Mouse (Mus musculus): ENCODE measurements around the gene Fam98a. TPM values are rescaled to one million over a fixed set of nuclear protein-coding genes. Genes with fewer than 3 reads are reported as not detected.
A peak's percentile ranks its signal among the peaks of the same experiment; 100 is the strongest.

The Fam98a gene
- polyA plus RNA-seq (2015; fragmentation: Nextera tagmentation; extraction: Ambion mirVana): 17.3 and 18.0 TPM in 2 replicates

DNA sequence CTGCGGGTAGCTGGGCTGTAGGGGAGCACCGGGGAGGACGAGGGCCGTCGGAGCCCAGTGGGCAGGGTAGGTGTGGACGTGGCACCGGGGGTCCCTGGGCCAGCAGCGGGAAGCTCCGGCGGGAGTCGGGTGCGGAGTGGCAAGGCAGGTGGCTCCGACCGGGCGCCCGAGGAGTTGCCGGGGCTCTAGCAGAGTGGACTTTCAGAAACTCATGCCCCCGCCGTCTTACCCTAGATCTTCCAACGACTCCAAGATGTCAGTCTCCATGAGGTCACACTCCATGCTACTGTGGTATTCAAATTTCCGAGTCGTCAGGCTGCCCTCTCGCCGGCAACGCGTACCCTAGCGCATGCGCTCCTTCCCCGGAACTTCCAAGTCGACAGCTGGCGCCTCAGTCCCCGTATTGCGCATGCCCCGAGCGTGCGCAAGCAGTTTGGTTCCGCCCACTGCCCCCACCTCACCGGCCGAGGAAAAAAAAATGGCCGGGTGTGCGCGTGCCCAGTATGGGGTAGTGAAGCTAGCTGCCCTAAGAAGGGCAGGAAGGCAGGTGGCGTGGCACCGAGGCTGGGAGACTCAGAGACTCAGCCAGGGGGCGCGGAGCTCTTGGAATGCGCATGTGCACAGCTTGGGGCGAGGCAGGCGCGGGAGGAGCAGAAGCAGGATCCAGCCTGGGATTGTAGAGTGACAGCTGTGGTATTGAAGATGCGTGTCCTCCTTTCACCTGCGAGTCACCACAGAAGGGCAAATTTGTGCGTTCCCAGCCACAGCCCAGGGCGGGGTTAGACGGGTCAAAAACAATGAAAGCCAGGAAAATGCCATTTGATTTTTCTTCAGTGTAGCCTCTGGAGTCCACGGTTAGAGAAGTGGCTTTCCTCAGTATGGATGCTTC, at the start of gene Fam98a:
Gene Fam98a (minus strand): TSS at position 435 of the 889 bp plus-strand sequence.
- no peaks in the 10 kb centered on the region for H3K4me1 ChIP-seq (replicated peaks; ENCODE audit: control insufficient read depth, insufficient read depth, low read length)
- WGBS: under 1% methylated on average over 55 of the region's 56 CpGs
- TF ChIP-seq CTCF (IDR thresholded peaks at IDR 0.05; ENCODE audit: low read depth): peak; percentile 94
- ATAC-seq: peak; percentile 99
- H3K36me3 ChIP-seq (ENCODE audit: control insufficient read depth, insufficient read depth): no peaks in the 10 kb centered on the region
- peak within 1 kb of the TSS; percentile 90 for H3K4me2 ChIP-seq (replicated peaks; ENCODE audit: low read depth)
- H3K27ac ChIP-seq (ENCODE audit: low read depth, low read length): peak within 1 kb of the TSS; percentile 60; the same call in 1 of the 2 replicates
- no peaks in the 10 kb centered on the region for H3K9me3 ChIP-seq (ENCODE audit: control insufficient read depth)
- H3K4me3 ChIP-seq (ENCODE audit: low read depth, low read length): peak within 1 kb of the TSS; percentile 80
- no peaks in the 10 kb centered on the region for H3K27me3 ChIP-seq (replicated peaks; ENCODE audit: control insufficient read depth, insufficient read depth, low read length)
- peak within 1 kb of the TSS; percentile 77 for H3K9ac ChIP-seq (ENCODE audit: low read depth, low read length)

DNA sequence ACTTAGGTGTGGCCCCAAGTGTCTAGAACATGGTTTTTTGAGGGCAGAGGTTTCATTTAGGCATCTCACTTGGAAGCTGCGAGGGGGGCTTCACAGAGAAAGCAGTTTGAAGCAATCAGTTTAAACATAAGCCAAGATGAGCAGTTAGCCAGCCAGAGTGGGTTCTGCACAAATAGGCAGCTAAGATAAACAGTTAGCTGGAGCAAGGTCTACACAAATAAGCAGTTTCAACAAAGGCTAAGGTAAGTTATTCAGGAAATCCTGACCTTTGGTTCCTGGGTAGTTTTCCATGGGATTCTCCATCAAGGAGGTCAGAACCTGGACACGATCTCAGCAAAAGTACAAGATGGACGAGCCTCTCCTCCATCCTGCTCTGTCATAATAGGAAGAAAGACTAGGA, 46.9 kb upstream of the Fam98a start:
- Histone ChIP-seq H3K9me3 (ENCODE audit: control insufficient read depth) (no peaks in the 10 kb centered on the region), H3K9ac (ENCODE audit: low read depth, low read length) (no peak overlapping the region), H3K4me2 (replicated peaks; ENCODE audit: low read depth) (no peak overlapping the region), H3K4me1 (replicated peaks; ENCODE audit: control insufficient read depth, insufficient read depth, low read length) (no peaks in the 10 kb centered on the region), H3K27me3 (replicated peaks; ENCODE audit: control insufficient read depth, insufficient read depth, low read length) (no peaks in the 10 kb centered on the region), H3K36me3 (ENCODE audit: control insufficient read depth, insufficient read depth) (no peaks in the 10 kb centered on the region), H3K27ac (ENCODE audit: low read depth, low read length) (no peak overlapping the region), H3K4me3 (ENCODE audit: low read depth, low read length) (no peak overlapping the region)
- no peak for TF ChIP-seq CTCF (IDR thresholded peaks at IDR 0.05; ENCODE audit: low read depth)
- 47% methylated on average over 3 of the region's 3 CpGs for WGBS
- no peak for ATAC-seq

DNA sequence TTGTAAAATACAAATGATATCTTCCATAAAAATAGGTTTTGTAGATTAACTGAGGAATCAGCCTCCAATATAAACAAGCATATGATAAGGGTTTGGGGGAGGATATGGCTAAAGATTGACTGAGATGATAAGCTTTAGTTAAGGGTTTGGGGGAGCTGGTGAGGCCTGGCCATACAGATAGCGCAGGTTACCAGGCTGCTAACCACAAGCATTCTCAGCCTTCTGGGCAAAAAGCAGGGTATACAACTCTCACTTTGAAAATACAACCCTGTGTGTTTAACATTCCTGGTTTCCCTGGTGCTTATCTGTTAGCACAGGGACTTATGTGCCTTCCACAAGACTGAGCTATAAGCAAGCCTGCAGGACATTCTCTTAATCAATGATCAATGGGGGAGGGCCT, 31.0 kb upstream of the Fam98a start:
- Histone ChIP-seq H3K4me2 (replicated peaks; ENCODE audit: low read depth) (no peak overlapping the region), H3K27me3 (replicated peaks; ENCODE audit: control insufficient read depth, insufficient read depth, low read length) (no peaks in the 10 kb centered on the region), H3K4me1 (replicated peaks; ENCODE audit: control insufficient read depth, insufficient read depth, low read length) (no peaks in the 10 kb centered on the region), H3K9ac (ENCODE audit: low read depth, low read length) (no peak overlapping the region), H3K9me3 (ENCODE audit: control insufficient read depth) (no peaks in the 10 kb centered on the region), H3K27ac (ENCODE audit: low read depth, low read length) (no peak overlapping the region), H3K4me3 (ENCODE audit: low read depth, low read length) (no peak overlapping the region), H3K36me3 (ENCODE audit: control insufficient read depth, insufficient read depth) (no peaks in the 10 kb centered on the region)
- TF ChIP-seq CTCF (IDR thresholded peaks at IDR 0.05; ENCODE audit: low read depth): no peak
- 89% methylated on average over 1 of the region's 1 CpGs for WGBS
- no peak for ATAC-seq

DNA sequence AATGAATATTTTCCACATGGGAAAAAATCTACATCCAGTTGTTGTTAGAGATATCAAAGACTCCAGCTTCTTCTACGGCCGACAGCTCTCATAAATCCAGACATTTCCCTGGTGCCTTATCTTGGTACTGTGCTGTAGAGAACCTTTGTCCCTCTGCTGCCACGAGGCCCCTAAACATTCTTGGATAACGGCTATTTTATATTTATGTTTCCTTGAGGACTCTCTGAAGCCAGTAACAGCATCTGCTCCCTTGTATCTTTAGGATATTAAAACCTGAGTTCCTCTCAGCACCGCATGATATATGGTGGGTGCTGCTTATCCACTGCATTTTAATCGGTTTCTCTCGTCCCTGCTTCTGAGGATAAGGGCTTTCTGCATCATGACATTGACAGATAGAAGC, 23.9 kb upstream of the Fam98a start:
- no peak for TF ChIP-seq CTCF (IDR thresholded peaks at IDR 0.05; ENCODE audit: low read depth)
- H3K4me1 ChIP-seq (replicated peaks; ENCODE audit: control insufficient read depth, insufficient read depth, low read length): peaks cover 3% of the 10 kb centered on the region; the same call in 1 of the 2 replicates
- ATAC-seq: peak; percentile 94
- 29% methylated on average over 7 of the region's 7 CpGs for WGBS
- H3K4me2 ChIP-seq (replicated peaks; ENCODE audit: low read depth): no peak overlapping the region
- H3K4me3 ChIP-seq (ENCODE audit: low read depth, low read length): no peak overlapping the region
- no peaks in the 10 kb centered on the region for H3K27me3 ChIP-seq (replicated peaks; ENCODE audit: control insufficient read depth, insufficient read depth, low read length)
- no peak overlapping the region for H3K9ac ChIP-seq (ENCODE audit: low read depth, low read length)
- H3K36me3 ChIP-seq (ENCODE audit: control insufficient read depth, insufficient read depth): no peaks in the 10 kb centered on the region
- no peaks in the 10 kb centered on the region for H3K9me3 ChIP-seq (ENCODE audit: control insufficient read depth)
- peak overlapping the region; percentile 15; the same call in 1 of the 2 replicates for H3K27ac ChIP-seq (ENCODE audit: low read depth, low read length)

DNA sequence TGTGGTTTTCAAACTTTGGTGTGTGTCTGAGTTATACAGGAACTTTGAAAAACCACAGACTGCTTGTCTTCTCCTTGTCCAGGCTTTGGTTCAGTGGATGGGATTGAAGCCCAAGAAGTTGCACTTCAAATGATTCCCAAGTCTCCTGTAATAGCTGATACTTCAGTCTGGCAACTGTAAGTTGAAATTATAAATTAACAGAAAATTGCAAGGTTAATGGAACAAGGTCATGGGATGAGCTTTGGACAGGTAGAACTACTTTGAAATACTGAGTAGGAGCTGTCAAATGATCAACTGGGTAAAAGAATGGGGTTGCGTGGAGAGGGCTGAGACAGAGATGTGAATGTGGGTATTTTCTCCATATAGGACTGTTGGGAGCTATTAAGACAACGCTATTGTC, 6.3 kb upstream of the Fam98a start:
- no peaks in the 10 kb centered on the region for H3K4me1 ChIP-seq (replicated peaks; ENCODE audit: control insufficient read depth, insufficient read depth, low read length)
- no peaks in the 10 kb centered on the region for H3K27me3 ChIP-seq (replicated peaks; ENCODE audit: control insufficient read depth, insufficient read depth, low read length)
- H3K36me3 ChIP-seq (ENCODE audit: control insufficient read depth, insufficient read depth): no peaks in the 10 kb centered on the region
- no peak for TF ChIP-seq CTCF (IDR thresholded peaks at IDR 0.05; ENCODE audit: low read depth)
- no peak overlapping the region for H3K9ac ChIP-seq (ENCODE audit: low read depth, low read length)
- no peak for ATAC-seq
- no peak overlapping the region for H3K4me2 ChIP-seq (replicated peaks; ENCODE audit: low read depth)
- H3K4me3 ChIP-seq (ENCODE audit: low read depth, low read length): no peak overlapping the region
- H3K27ac ChIP-seq (ENCODE audit: low read depth, low read length): no peak overlapping the region
- H3K9me3 ChIP-seq (ENCODE audit: control insufficient read depth): 0 out of 2 replicates have a peak, but pooled peaks cover 5% of the 10 kb centered on the region
- WGBS: 91% methylated on average over 2 of the region's 2 CpGs

DNA sequence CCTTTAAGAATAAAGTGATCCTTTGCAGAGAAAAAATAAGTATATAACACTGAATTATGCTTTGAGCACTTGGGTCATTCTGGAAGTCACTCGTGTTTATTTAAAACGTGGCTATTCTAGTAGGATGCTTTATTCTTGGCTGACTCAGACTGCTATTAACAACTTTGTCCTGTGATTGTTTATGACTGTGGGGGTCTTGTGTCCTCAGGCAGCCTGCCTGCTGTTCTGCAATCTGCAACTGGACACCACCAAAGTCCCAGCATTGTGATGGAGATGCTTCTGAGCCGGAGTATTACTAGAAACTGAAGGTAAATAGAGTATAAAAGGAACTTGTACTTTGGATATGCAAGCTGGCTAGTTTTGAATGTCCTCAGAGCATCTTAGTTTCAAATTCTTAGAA, 5.3 kb upstream of the Fam98a start:
- no peaks in the 10 kb centered on the region for H3K27me3 ChIP-seq (replicated peaks; ENCODE audit: control insufficient read depth, insufficient read depth, low read length)
- no peak overlapping the region for H3K4me2 ChIP-seq (replicated peaks; ENCODE audit: low read depth)
- no peak overlapping the region for H3K9ac ChIP-seq (ENCODE audit: low read depth, low read length)
- no peaks in the 10 kb centered on the region for H3K4me1 ChIP-seq (replicated peaks; ENCODE audit: control insufficient read depth, insufficient read depth, low read length)
- H3K4me3 ChIP-seq (ENCODE audit: low read depth, low read length): no peak overlapping the region
- 41% methylated on average over 3 of the region's 3 CpGs for WGBS
- TF ChIP-seq CTCF (IDR thresholded peaks at IDR 0.05; ENCODE audit: low read depth): no peak
- no peak for ATAC-seq
- 0 out of 2 replicates have a peak, but pooled peaks cover 5% of the 10 kb centered on the region for H3K9me3 ChIP-seq (ENCODE audit: control insufficient read depth)
- no peak overlapping the region for H3K27ac ChIP-seq (ENCODE audit: low read depth, low read length)
- H3K36me3 ChIP-seq (ENCODE audit: control insufficient read depth, insufficient read depth): no peaks in the 10 kb centered on the region

Data from intestine, postnatal 0 days (tissue).